Mouse (Mus musculus) intestine, embryonic 15.5 days (tissue): Measurements from ENCODE around the gene Tor1b. TPM values are rescaled to one million over a fixed set of nuclear protein-coding genes. Genes with fewer than 3 reads are reported as not detected.

ENCODE experiments used
- ATAC-seq: fragments of 200-750 bp; cut with Nextera tagmentation; 2 replicates; pipeline ENCODE4 v1.8.0; 2017; ENCODE audit warnings: moderate TSS enrichment, moderate library complexity
- H3K27ac ChIP-seq: fragments of 300-500 bp; sonication (generic); 2 replicates; pipeline ENCODE4 v1.5.1; 2015; ENCODE audit warnings: mild to moderate bottlenecking, inconsistent platforms
- H3K27me3 ChIP-seq: fragments of 300-500 bp; sonication (generic); replicated peaks from 2 replicates; pipeline ENCODE4 v1.6.1; 2015; ENCODE audit warnings: inconsistent platforms
- H3K36me3 ChIP-seq: fragments of 300-500 bp; sonication (generic); 2 replicates; pipeline ENCODE4 v1.6.1; 2015; ENCODE audit warnings: inconsistent platforms
- H3K4me1 ChIP-seq: fragments of 300-500 bp; sonication (generic); replicated peaks from 2 replicates; pipeline ENCODE4 v1.6.1; 2015; ENCODE audit warnings: inconsistent platforms
- H3K4me2 ChIP-seq: fragments of 300-500 bp; sonication (generic); replicated peaks from 2 replicates; pipeline ENCODE4 v1.6.1; 2015; ENCODE audit warnings: mild to moderate bottlenecking, inconsistent platforms
- H3K4me3 ChIP-seq: fragments of 300-500 bp; sonication (generic); replicated peaks from 2 replicates; pipeline ENCODE4 v1.5.1; 2015; ENCODE audit warnings: inconsistent platforms
- H3K9ac ChIP-seq: fragments of 300-500 bp; sonication (generic); 2 replicates; pipeline ENCODE4 v1.6.1; 2015; ENCODE audit warnings: inconsistent platforms
- H3K9me3 ChIP-seq: fragments of 300-500 bp; sonication (generic); 2 replicates; pipeline ENCODE4 v1.6.1; 2016; ENCODE audit warnings: inconsistent platforms
- WGBS: fragments of 180-500 bp; shearing (Covaris S2); methylation state at CpG from one replicate; pipeline ENCODE4 v1.1.7; 2015; 5-methylcytosine and 5-hydroxymethylcytosine counted together
- polyA plus RNA-seq: library from polyadenylated mRNA; unstranded; fragments of >200 nt; fragmentation: Nextera tagmentation; extraction: Ambion mirVana; gene quantifications from 2 replicates; pipeline ENCODE4 v1.2.1, GENCODE M21; 2015

Gene Tor1b
- polyA plus RNA-seq, 1 experiment from 2014 or later: 25.4 TPM

GRCm38 (mm10) chr2:30966826-30967225, 14.1 kb downstream of the Tor1b start:
- Histone ChIP-seq H3K27me3 (no peaks in the 10 kb centered on the region), H3K9me3 (no peaks in the 10 kb centered on the region), H3K27ac (peak overlapping the region; percentile 82; the same call in 1 of the 2 replicates), H3K4me3 (peak overlapping the region; percentile 84), H3K9ac (peak overlapping the region; percentile 82), H3K36me3 (peaks cover 18% of the 10 kb centered on the region; the same call in 1 of the 2 replicates), H3K4me1 (peaks cover 15% of the 10 kb centered on the region), H3K4me2 (peak overlapping the region; percentile 89)
- WGBS: 18% methylated on average over 16 of the region's 16 CpGs
- ATAC-seq: no peak

GRCm38 (mm10) chr2:30967352-30968327, 14.9 kb downstream of the Tor1b start, which contains the start of gene Tor1a:
Gene Tor1a, minus strand, starts transcription at chr2:30967933.
- Histone ChIP-seq H3K27me3 (no peaks in the 10 kb centered on the region), H3K9ac (peak within 1 kb of the TSS; percentile 82), H3K4me2 (peak within 1 kb of the TSS; percentile 89), H3K4me3 (peak within 1 kb of the TSS; percentile 84), H3K27ac (peak within 1 kb of the TSS; percentile 82), H3K36me3 (peaks cover 16% of the 10 kb centered on the region; the same call in 1 of the 2 replicates), H3K4me1 (peaks cover 15% of the 10 kb centered on the region), H3K9me3 (no peaks in the 10 kb centered on the region)
- 2% methylated on average over 59 of the region's 59 CpGs for WGBS
- ATAC-seq: peak; percentile 97

- peak; percentile 98 for ATAC-seq
- Histone ChIP-seq H3K27ac (no peak within 1 kb of the TSS; the same call in 1 of the 2 replicates), H3K36me3 (peaks cover 7% of the 10 kb centered on the region)
Observed at GRCm38 (mm10) chr2:30981790-30982513, 29.2 kb downstream of the Tor1b start, which contains the start of the genes BC005624 and Usp20. Gene BC005624, minus strand, starts transcription at chr2:30982201. Gene Usp20, plus strand, starts transcription at chr2:30982279.

GRCm38 (mm10) chr2:30983024-30983423, 30.3 kb downstream of the Tor1b start:
- peak overlapping the region; percentile 75 for H3K4me2 ChIP-seq
- H3K36me3 ChIP-seq: no peaks in the 10 kb centered on the region; the same call in 1 of the 2 replicates
- H3K4me1 ChIP-seq: peaks cover 27% of the 10 kb centered on the region
- peak overlapping the region; percentile 74 for H3K4me3 ChIP-seq
- no peak overlapping the region for H3K9ac ChIP-seq
- no peaks in the 10 kb centered on the region for H3K27me3 ChIP-seq
- no peaks in the 10 kb centered on the region for H3K9me3 ChIP-seq
- no peak overlapping the region for H3K27ac ChIP-seq
- WGBS: 45% methylated on average over 7 of the region's 7 CpGs
- ATAC-seq: no peak

More at GRCm38 (mm10) chr2:30981790-30982513, 29.2 kb downstream of the Tor1b start, which contains the start of the genes BC005624 and Usp20:
- no peaks in the 10 kb centered on the region for H3K27me3 ChIP-seq
- WGBS: under 1% methylated on average over 66 of the region's 66 CpGs
- H3K9ac ChIP-seq: peak within 1 kb of the TSS; percentile 65
- no peaks in the 10 kb centered on the region for H3K9me3 ChIP-seq
- H3K4me3 ChIP-seq: peak within 1 kb of the TSS; percentile 74
- H3K4me1 ChIP-seq: peaks cover 27% of the 10 kb centered on the region
- peak within 1 kb of the TSS; percentile 75 for H3K4me2 ChIP-seq

GRCm38 (mm10) chr2:30985111-30986020, 32.6 kb downstream of the Tor1b start:
- H3K4me3 ChIP-seq: no peak overlapping the region
- H3K9me3 ChIP-seq: no peaks in the 10 kb centered on the region
- H3K27me3 ChIP-seq: no peaks in the 10 kb centered on the region
- peak overlapping the region; percentile 71 for H3K27ac ChIP-seq
- peak overlapping the region; percentile 46 for H3K4me2 ChIP-seq
- ATAC-seq: peak; percentile 40
- 16% methylated on average over 17 of the region's 17 CpGs for WGBS
- H3K36me3 ChIP-seq: no peaks in the 10 kb centered on the region
- peaks cover 27% of the 10 kb centered on the region for H3K4me1 ChIP-seq
- no peak overlapping the region for H3K9ac ChIP-seq

GRCm38 (mm10) chr2:30990221-30990620, 37.5 kb downstream of the Tor1b start:
- 73% methylated on average over 9 of the region's 9 CpGs for WGBS
- no peak overlapping the region for H3K27ac ChIP-seq
- H3K4me2 ChIP-seq: no peak overlapping the region
- H3K9ac ChIP-seq: no peak overlapping the region
- H3K36me3 ChIP-seq: no peaks in the 10 kb centered on the region
- no peak overlapping the region for H3K4me3 ChIP-seq
- no peaks in the 10 kb centered on the region for H3K27me3 ChIP-seq
- H3K9me3 ChIP-seq: no peaks in the 10 kb centered on the region
- peaks cover 10% of the 10 kb centered on the region; the same call in 1 of the 2 replicates for H3K4me1 ChIP-seq
- no peak for ATAC-seq

GRCm38 (mm10) chr2:30994853-30995252, 42.1 kb downstream of the Tor1b start:
- ATAC-seq: no peak
- WGBS: 86% methylated on average over 4 of the region's 4 CpGs

GRCm38 (mm10) chr2:30995432-30995996, 42.8 kb downstream of the Tor1b start:
- 79% methylated on average over 11 of the region's 11 CpGs for WGBS
- Histone ChIP-seq H3K27ac (no peak overlapping the region), H3K4me2 (no peak overlapping the region), H3K4me3 (no peak overlapping the region), H3K27me3 (no peaks in the 10 kb centered on the region), H3K36me3 (0 out of 2 replicates have a peak, but pooled peaks cover 5% of the 10 kb centered on the region), H3K9me3 (no peaks in the 10 kb centered on the region), H3K9ac (no peak overlapping the region), H3K4me1 (no peaks in the 10 kb centered on the region)
- no peak for ATAC-seq

More at GRCm38 (mm10) chr2:30994853-30995252, 42.1 kb downstream of the Tor1b start:
- Histone ChIP-seq H3K4me1 (no peaks in the 10 kb centered on the region), H3K36me3 (no peaks in the 10 kb centered on the region), H3K27ac (no peak overlapping the region), H3K4me2 (no peak overlapping the region), H3K4me3 (no peak overlapping the region), H3K27me3 (no peaks in the 10 kb centered on the region), H3K9me3 (no peaks in the 10 kb centered on the region), H3K9ac (no peak overlapping the region)

GRCm38 (mm10) chr2:30998443-30999260, 45.9 kb downstream of the Tor1b start:
- H3K4me3 ChIP-seq: no peak overlapping the region
- H3K4me1 ChIP-seq: no peaks in the 10 kb centered on the region
- H3K27me3 ChIP-seq: no peaks in the 10 kb centered on the region
- 0 out of 2 replicates have a peak, but pooled peaks cover 5% of the 10 kb centered on the region for H3K36me3 ChIP-seq
- no peak overlapping the region for H3K4me2 ChIP-seq
- no peak for ATAC-seq
- no peak overlapping the region for H3K9ac ChIP-seq
- 59% methylated on average over 8 of the region's 8 CpGs for WGBS
- no peak overlapping the region for H3K27ac ChIP-seq
- H3K9me3 ChIP-seq: no peaks in the 10 kb centered on the region

GRCm38 (mm10) chr2:31002857-31003256, 50.1 kb downstream of the Tor1b start:
- no peaks in the 10 kb centered on the region for H3K9me3 ChIP-seq
- no peak overlapping the region for H3K27ac ChIP-seq
- H3K36me3 ChIP-seq: 0 out of 2 replicates have a peak, but pooled peaks cover 5% of the 10 kb centered on the region
- ATAC-seq: no peak
- WGBS: 93% methylated on average over 10 of the region's 10 CpGs
- H3K4me3 ChIP-seq: no peak overlapping the region
- 0 out of 2 replicates have a peak, but pooled peaks cover 2% of the 10 kb centered on the region for H3K4me1 ChIP-seq
- H3K9ac ChIP-seq: no peak overlapping the region
- no peak overlapping the region for H3K4me2 ChIP-seq
- H3K27me3 ChIP-seq: no peaks in the 10 kb centered on the region
